Mouse (Mus musculus) intestine, embryonic 15.5 days (tissue): ENCODE measurements around the gene Uggt2. TPM values are rescaled to one million over a fixed set of nuclear protein-coding genes. Genes with fewer than 3 reads are reported as not detected.
"Not testable (repeated sequence)": the region's sequence is repeated elsewhere in the genome, so short reads cannot be mapped to it uniquely, and the experiment has no call there.

Source experiments
- ATAC-seq: fragments of 200-750 bp; cut with Nextera tagmentation; 2 replicates; pipeline ENCODE4 v1.8.0; 2017; ENCODE audit warnings: moderate TSS enrichment, moderate library complexity
- H3K27ac ChIP-seq: fragments of 300-500 bp; sonication (generic); 2 replicates; pipeline ENCODE4 v1.5.1; 2015; ENCODE audit warnings: mild to moderate bottlenecking, inconsistent platforms
- H3K27me3 ChIP-seq: fragments of 300-500 bp; sonication (generic); replicated peaks from 2 replicates; pipeline ENCODE4 v1.6.1; 2015; ENCODE audit warnings: inconsistent platforms
- H3K36me3 ChIP-seq: fragments of 300-500 bp; sonication (generic); 2 replicates; pipeline ENCODE4 v1.6.1; 2015; ENCODE audit warnings: inconsistent platforms
- H3K4me1 ChIP-seq: fragments of 300-500 bp; sonication (generic); replicated peaks from 2 replicates; pipeline ENCODE4 v1.6.1; 2015; ENCODE audit warnings: inconsistent platforms
- H3K4me2 ChIP-seq: fragments of 300-500 bp; sonication (generic); replicated peaks from 2 replicates; pipeline ENCODE4 v1.6.1; 2015; ENCODE audit warnings: mild to moderate bottlenecking, inconsistent platforms
- H3K4me3 ChIP-seq: fragments of 300-500 bp; sonication (generic); replicated peaks from 2 replicates; pipeline ENCODE4 v1.5.1; 2015; ENCODE audit warnings: inconsistent platforms
- H3K9ac ChIP-seq: fragments of 300-500 bp; sonication (generic); 2 replicates; pipeline ENCODE4 v1.6.1; 2015; ENCODE audit warnings: inconsistent platforms
- H3K9me3 ChIP-seq: fragments of 300-500 bp; sonication (generic); 2 replicates; pipeline ENCODE4 v1.6.1; 2016; ENCODE audit warnings: inconsistent platforms
- WGBS: fragments of 180-500 bp; shearing (Covaris S2); methylation state at CpG from one replicate; pipeline ENCODE4 v1.1.7; 2015; 5-methylcytosine and 5-hydroxymethylcytosine counted together
- polyA plus RNA-seq: library from polyadenylated mRNA; unstranded; fragments of >200 nt; fragmentation: Nextera tagmentation; extraction: Ambion mirVana; gene quantifications from 2 replicates; pipeline ENCODE4 v1.2.1, GENCODE M21; 2015

Uggt2 gene
- polyA plus RNA-seq, 1 experiment from 2014 or later, result 7.9 TPM

DNA sequence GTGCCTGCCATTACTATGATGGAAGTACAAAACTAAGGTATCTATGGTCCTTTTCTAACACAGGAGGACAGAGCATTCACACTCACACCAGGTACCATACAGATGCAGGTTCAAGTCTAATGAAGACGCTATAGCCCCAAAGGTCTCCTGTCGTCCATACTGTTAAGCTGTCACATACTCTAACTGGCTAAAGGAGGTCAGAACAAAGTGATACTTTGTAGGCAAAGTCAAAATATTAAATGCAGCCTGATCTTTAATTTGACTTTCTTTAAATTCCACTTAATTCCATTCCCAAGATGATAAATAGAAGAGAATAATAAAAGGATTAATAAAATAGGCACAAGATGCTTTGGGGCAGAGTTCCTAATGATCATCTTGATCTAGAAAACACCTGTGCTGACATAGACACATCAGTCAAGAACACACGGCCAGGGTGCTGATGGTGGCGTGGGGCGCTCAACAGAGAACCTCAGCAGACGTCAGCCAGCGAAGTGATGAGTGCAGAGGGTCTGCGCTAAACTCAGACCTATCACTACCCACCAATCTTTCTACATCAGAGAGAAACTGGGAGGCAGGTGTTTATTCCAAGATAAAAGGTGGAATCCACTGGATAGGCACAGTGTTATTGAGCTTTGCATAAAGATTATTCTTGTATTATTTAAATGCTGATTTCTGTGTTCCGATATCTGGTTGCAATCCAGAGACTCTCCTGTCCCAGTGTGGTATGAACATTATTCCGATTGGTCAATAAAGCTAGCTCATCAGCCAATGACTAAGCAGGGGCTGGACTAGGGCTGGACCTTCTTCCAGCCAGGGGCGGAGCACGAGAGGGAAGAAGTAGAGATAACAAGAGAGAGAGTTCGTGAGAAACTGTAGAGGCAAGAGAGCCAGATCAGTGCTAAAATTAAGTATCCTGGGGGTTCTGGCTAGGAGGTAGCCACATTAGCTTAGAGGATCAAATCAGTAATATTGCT is 111.4 kb downstream of the Uggt2 start:
- Histone ChIP-seq H3K9ac (no peak overlapping the region), H3K36me3 (no peaks in the 10 kb centered on the region), H3K27me3 (no peaks in the 10 kb centered on the region), H3K4me3 (no peak overlapping the region), H3K9me3 (no peaks in the 10 kb centered on the region), H3K27ac (no peak overlapping the region), H3K4me2 (no peak overlapping the region), H3K4me1 (no peaks in the 10 kb centered on the region)
- ATAC-seq, result peak; percentile 82
- WGBS, result 55% methylated on average over 13 of the region's 13 CpGs

DNA sequence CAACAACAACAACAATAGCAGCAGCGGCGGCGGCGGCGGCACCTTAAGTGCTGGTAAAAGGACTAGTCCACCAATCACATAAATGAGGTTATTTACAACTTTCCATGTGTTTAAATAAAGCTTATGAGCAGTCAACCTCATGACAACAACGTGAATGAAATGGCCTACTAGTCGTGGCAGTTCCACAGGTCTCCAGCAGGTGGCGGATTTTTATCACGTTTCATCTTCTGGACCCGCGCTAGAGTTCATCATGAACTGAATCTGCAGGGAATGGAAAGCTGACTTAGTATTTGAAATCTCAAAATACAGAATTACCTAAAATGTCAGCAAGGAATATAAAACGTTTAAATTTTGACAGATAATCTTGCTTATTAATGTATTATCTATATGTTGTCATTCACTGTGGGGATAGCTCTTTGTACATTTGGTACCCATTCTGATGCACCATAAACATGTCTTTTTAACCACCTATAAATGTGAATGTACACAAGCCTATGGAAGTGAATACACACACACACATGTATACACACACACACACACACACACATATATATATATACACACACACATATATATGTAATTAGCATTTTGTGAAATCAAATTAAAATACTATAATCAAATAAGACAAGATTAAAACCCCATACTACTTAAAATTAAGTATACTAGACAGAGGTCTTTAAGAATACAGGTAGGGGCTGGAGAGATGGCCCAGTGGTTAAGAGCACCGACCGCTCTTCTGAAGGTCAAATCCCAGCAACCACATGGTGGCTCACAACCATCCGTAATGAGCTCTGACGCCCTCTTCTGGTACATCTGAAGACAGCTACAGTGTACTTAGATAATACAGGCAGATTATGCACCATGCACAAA is 112.3 kb downstream of the Uggt2 start:
- no peaks in the 10 kb centered on the region for H3K27me3 ChIP-seq

DNA sequence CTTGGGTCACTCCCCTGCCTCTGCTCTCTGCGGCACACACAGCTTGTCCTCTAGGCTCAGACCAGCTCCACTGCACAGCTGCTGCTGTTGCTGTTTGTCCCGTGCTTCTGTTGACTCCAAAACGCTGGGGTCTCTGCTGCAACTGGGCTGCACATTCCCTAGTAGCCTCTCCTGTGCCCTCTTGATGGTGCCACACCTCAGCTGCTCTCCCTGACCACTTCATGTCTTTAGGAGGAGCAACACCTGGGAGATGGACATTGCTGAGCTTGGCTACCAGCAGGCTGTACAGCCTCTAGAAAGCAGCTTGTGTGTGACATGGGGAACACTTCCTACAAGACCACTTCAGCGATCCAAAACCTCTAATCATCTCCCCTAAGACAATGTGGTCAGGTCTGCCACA is 115.1 kb downstream of the Uggt2 start:
- Histone ChIP-seq H3K4me3 (no peak overlapping the region), H3K27ac (no peak overlapping the region), H3K36me3 (0 out of 2 replicates have a peak, but pooled peaks cover 6% of the 10 kb centered on the region), H3K9me3 (no peaks in the 10 kb centered on the region), H3K27me3 (no peaks in the 10 kb centered on the region), H3K4me2 (no peak overlapping the region), H3K4me1 (no peaks in the 10 kb centered on the region), H3K9ac (no peak overlapping the region)
- no peak for ATAC-seq
- WGBS, result 90% methylated on average over 4 of the region's 4 CpGs

More for the DNA sequence above, 112.3 kb downstream of the Uggt2 start:
- Histone ChIP-seq H3K9me3 (no peaks in the 10 kb centered on the region), H3K9ac (no peak overlapping the region), H3K27ac (no peak overlapping the region), H3K4me1 (no peaks in the 10 kb centered on the region), H3K4me3 (no peak overlapping the region), H3K36me3 (no peaks in the 10 kb centered on the region), H3K4me2 (no peak overlapping the region)
- WGBS, result 41% methylated on average over 16 of the region's 16 CpGs
- ATAC-seq, result peak; percentile 37; the same call in 1 of the 2 replicates

DNA sequence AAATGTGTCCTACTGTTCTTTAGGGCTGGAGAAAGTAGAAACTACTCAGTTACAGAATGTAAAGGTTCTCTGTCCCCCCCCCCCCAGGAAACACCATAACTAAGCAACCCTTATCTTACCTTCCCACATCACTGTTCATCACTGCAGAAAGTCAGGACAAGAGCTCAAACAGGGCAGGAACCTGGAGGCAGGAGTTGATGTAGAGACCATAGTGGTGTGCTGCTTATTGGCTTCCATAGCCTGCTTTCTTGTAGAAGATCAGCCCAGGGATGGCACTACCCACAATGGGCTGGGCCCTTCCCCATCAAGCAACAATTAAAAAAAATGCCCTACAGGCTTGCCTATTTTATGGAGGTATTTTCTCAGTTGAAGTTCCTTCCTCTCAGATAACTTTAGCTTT is 115.8 kb downstream of the Uggt2 start:
- Histone ChIP-seq H3K9ac (no peak overlapping the region), H3K4me1 (no peaks in the 10 kb centered on the region), H3K27me3 (no peaks in the 10 kb centered on the region), H3K27ac (no peak overlapping the region), H3K4me3 (no peak overlapping the region), H3K4me2 (no peak overlapping the region), H3K36me3 (0 out of 2 replicates have a peak, but pooled peaks cover 7% of the 10 kb centered on the region), H3K9me3 (no peaks in the 10 kb centered on the region)
- ATAC-seq, result no peak

DNA sequence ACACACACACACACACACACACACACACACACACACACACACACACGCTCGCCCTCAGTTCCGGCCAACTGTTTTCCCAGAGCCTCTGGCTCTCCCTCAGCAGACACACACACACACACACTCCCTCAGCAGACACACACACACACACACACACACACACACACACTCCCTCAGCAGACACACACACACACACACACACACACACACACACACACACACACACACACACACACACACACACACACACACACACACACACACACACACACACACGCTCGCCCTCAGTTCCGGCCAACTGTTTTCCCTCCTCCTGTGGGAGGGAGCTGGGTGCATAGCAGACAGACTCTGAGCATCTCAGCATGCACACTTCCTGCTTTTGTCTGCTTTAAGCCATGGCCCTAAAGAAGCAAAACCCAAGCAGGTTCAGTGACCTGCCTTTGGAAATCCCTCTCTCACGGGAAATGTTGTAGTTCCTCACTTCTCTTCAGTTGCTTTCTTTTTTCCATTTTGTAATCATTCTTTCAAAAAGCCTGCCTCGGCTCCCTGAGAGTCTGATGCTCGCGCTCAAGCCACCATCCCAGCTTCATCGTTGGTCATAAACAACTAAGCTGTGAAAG is 116.7 kb downstream of the Uggt2 start:
- not testable (repeated sequence) for ATAC-seq, H3K9me3 ChIP-seq, H3K4me2 ChIP-seq, H3K4me1 ChIP-seq, H3K27me3 ChIP-seq, H3K9ac ChIP-seq, H3K4me3 ChIP-seq, H3K27ac ChIP-seq, H3K36me3 ChIP-seq
- WGBS, result 67% methylated on average over 8 of the region's 11 CpGs

DNA sequence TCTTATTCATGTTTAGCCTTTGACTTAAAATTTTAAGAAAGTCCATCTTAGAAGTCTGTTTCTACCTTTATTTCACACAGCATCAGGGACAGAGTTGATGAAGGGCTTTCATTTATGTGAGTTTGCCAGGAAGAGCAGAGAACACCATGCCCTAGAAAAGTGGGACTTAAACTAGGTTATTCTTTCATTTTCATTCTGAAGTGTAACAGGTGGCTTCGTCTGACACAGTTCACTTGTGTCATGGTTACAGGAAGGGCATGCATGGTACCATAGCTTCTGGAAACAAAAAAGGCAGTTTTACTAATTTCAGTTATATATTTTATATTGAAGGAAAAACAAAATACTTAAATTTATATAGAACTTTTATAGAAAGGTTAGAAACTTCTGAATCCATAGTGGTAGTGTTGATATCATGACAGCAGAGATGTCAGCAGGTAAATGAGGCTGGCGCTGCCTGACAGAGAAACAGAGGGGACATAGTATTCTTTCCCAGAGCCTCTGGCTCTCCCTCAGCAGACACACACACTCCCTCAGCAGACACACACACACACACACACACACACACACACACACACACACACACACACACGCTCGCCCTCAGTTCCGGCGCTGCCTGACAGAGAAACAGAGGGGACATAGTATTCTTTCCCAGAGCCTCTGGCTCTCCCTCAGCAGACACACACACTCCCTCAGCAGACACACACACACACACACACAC is 117.4 kb downstream of the Uggt2 start:
- H3K27ac ChIP-seq, H3K9me3 ChIP-seq, H3K36me3 ChIP-seq, ATAC-seq, H3K27me3 ChIP-seq, H3K4me2 ChIP-seq, H3K4me3 ChIP-seq, H3K9ac ChIP-seq, H3K4me1 ChIP-seq: not testable (repeated sequence)
- 82% methylated on average over 2 of the region's 6 CpGs for WGBS

DNA sequence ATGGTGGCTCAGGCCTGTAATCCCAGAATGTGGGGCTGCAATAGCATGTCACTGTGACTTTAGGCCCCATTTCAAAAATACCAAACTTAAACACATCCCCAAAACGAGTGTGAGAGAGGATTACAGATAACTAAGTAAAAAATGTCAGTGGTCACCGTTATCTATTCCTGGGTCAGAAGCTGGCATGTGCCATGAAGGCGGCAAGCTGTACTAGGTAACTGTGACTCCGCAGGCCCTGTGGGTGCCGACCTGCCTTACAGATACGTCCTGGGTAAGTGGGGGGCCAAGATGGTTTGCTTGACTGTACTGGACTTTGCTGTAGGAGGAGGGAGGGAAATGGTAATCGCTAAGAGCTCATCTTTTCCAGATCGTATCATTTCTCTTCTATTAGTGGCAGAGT is 118.3 kb downstream of the Uggt2 start:
- Histone ChIP-seq H3K27ac (no peak overlapping the region), H3K9me3 (no peaks in the 10 kb centered on the region), H3K4me2 (no peak overlapping the region), H3K27me3 (no peaks in the 10 kb centered on the region), H3K4me3 (no peak overlapping the region), H3K4me1 (no peaks in the 10 kb centered on the region), H3K9ac (no peak overlapping the region), H3K36me3 (peaks cover 11% of the 10 kb centered on the region; the same call in 1 of the 2 replicates)
- 91% methylated on average over 8 of the region's 8 CpGs for WGBS
- no peak for ATAC-seq

DNA sequence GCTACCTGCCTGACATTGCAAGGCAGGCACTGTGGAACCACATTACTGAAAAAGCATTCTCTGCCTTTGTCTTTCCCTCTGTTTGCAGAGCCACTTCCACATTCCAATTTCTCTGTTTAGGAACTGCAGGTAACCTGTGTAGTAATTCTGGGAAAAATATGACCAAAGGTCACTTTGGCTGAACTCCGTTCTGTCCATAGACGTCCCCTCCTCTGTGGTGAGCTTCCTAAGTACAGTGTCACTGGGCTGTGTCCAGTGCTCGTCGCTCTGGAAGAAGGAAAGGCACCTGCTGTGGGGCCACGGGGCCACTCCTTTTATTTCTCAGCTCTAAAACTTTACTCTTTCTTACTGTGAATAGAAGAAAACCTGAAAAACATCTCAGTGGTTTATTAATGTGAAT is 118.9 kb downstream of the Uggt2 start:
- no peak for ATAC-seq
- 74% methylated on average over 5 of the region's 5 CpGs for WGBS

DNA sequence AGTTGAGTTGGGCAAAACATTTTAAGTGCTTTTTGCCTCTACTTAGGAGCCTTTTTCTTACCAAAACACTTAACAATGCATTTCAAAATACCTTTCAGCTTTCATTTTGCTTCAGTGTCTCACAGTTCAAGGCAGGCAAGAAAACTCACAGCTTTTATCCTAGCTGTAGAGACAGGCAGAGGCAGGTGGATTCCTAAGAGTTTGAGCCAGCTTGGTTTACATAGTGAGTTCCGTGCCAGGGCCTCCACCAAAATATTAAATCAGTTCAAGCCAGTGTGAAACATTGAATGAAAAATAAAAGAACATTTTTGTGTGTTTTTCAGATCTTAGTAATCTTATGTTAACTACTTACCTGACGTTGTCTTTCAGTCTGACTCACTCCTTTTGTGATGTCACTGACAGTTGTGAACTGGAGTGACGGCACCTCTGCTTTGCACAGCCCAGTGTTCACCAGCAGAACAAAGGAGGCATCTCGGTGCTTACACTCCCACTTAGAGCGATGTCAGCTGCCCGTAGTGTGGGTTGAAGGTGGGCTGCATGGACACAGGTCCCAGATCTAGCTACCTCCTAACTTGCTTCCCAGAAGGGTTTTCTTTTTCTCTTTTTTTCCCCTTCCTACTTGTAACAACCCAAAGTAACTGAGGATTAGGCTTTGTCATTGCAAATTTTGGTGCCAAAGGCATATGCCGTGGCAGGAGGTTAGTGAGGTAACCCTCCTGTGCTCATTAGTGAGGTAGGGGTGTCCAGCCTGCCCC is 119.5 kb downstream of the Uggt2 start:
- ATAC-seq, result no peak
- Histone ChIP-seq H3K27ac (no peak overlapping the region), H3K4me1 (no peaks in the 10 kb centered on the region), H3K4me3 (no peak overlapping the region), H3K9ac (no peak overlapping the region), H3K4me2 (no peak overlapping the region), H3K27me3 (no peaks in the 10 kb centered on the region), H3K36me3 (peaks cover 16% of the 10 kb centered on the region; the same call in 1 of the 2 replicates), H3K9me3 (no peaks in the 10 kb centered on the region)
- 82% methylated on average over 7 of the region's 7 CpGs for WGBS

More for the DNA sequence above, 118.9 kb downstream of the Uggt2 start:
- H3K4me2 ChIP-seq, result no peak overlapping the region
- no peaks in the 10 kb centered on the region for H3K4me1 ChIP-seq
- H3K27me3 ChIP-seq, result no peaks in the 10 kb centered on the region
- no peak overlapping the region for H3K27ac ChIP-seq
- H3K4me3 ChIP-seq, result no peak overlapping the region
- H3K9ac ChIP-seq, result no peak overlapping the region
- peaks cover 15% of the 10 kb centered on the region; the same call in 1 of the 2 replicates for H3K36me3 ChIP-seq
- H3K9me3 ChIP-seq, result no peaks in the 10 kb centered on the region

DNA sequence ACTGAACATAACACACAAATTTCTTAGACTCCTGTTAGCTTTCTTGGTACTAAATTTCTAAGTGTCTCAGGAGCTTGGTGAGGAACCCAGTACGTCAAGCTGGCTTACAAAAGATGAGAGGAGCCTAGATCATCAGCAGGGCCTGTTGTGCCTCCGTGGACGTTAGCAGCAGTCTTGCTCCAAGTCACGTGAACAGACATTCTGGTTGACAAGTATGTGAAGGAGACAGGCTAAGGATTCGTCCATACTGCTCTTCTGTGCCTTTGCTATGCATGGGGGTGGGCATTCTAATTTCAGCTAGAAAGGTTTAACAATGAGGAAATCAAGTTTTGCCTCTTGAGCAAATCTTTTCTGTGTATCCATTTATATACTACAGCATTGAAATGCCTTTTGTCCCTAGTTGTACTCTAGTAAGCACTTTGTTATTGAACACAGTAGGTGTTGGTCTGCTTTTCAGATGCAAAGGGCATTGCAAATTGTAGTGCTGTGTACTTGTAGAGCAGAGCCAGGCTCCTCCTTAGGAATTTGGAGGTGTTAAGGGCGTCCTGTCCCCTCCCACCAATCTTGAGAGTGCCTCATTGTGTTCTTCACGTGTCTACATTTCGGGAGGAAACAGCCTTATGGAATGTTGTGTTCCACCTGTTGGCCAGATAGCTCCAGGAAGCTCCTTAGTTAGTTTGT is 122.0 kb downstream of the Uggt2 start:
- 78% methylated on average over 8 of the region's 8 CpGs for WGBS
- Histone ChIP-seq H3K9me3 (no peaks in the 10 kb centered on the region), H3K27me3 (no peaks in the 10 kb centered on the region), H3K4me2 (no peak overlapping the region), H3K4me3 (no peak overlapping the region), H3K4me1 (no peaks in the 10 kb centered on the region), H3K27ac (no peak overlapping the region), H3K36me3 (peaks cover 23% of the 10 kb centered on the region), H3K9ac (no peak overlapping the region)
- no peak for ATAC-seq

DNA sequence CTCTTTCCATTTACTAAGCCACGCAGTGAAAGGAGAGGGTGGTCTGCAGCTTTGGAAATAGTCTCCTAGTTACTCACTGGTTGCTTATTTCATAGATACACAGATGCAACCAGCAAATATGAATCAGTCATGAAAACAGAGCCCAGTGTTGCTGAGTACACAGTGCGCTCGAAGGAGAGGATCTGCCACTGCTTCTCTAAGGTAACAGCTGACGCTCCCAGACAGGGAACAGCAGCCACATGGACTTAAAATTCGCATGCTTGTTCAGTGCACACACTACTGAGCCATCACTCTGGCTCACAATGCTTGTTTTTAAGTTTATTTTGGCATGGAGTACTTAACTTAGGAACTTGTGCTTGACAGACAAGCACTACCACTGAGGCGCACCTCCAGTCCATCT is 127.0 kb downstream of the Uggt2 start:
- Histone ChIP-seq H3K4me3 (no peak overlapping the region), H3K9ac (no peak overlapping the region), H3K36me3 (peaks cover 23% of the 10 kb centered on the region), H3K9me3 (no peaks in the 10 kb centered on the region), H3K27ac (no peak overlapping the region), H3K4me1 (no peaks in the 10 kb centered on the region), H3K27me3 (no peaks in the 10 kb centered on the region), H3K4me2 (no peak overlapping the region)
- 92% methylated on average over 6 of the region's 6 CpGs for WGBS
- ATAC-seq, result no peak
